Mouse (Mus musculus) brain, embryonic 14.5 days (tissue): Measurements from ENCODE around the gene Smyd4.

Experiments
- CTCF ChIP-seq: fragments of 200-500 bp; IDR thresholded peaks from 2 replicates; pipeline ENCODE4 v1.5.1; 2012; ENCODE audit warnings: inconsistent platforms, mild to moderate bottlenecking, moderate library complexity, borderline replicate concordance; ENCODE audit not compliant: insufficient read depth, insufficient read length; ENCODE audit errors: extremely low read depth
- POLR2A ChIP-seq: fragments of 200-500 bp; IDR thresholded peaks from 2 replicates; pipeline ENCODE4 v1.6.1; 2012; ENCODE audit warnings: mild to moderate bottlenecking, inconsistent platforms, borderline replicate concordance; ENCODE audit not compliant: poor library complexity, insufficient read depth, insufficient read length, severe bottlenecking; ENCODE audit errors: extremely low read depth

DNA sequence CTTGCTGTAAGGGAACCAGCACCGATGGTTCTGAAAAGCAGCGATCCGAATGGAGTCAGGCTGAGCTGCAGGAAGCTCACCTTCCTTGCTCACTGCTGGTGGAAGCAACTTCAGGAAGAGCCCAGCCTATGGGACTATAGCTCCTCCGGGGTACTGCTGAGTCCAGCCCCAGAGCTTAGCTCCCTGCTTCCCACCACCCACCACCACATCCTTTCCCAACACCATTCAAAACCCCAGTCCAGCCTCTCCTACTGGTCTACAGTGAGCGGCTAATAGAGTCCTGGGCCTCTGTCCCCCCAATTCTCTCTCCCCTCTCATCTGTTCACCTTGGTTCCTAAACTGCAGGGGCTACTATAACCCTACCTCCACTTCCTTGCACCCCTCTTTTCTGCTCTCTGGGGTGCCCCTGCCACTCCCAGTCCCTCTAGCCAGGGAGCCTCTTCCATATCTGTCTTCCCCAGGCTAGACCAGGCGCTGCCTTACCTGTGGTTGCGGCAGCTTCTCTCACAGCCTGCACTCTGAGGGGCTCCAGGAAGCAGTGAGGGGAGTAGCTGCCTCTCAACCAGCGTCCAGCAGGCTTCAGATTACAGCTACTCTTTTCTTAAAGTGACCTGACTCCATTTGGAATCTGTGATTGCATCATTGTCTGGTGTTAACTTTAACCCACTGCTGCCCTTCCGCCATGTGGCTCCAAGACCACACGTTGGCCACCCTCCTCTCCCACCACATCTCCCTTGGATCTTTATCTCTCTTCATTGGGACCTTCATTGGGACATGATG is 74.0 kb downstream of the Smyd4 start, which contains the start of gene Serpinf1:
- TF ChIP-seq CTCF, result no peak
- no peak for TF ChIP-seq POLR2A
